Mouse (Mus musculus): ENCODE measurements around the gene Rbm47.
A peak's percentile ranks its signal among the peaks of the same experiment; 100 is the strongest.

The Rbm47 gene

DNA sequence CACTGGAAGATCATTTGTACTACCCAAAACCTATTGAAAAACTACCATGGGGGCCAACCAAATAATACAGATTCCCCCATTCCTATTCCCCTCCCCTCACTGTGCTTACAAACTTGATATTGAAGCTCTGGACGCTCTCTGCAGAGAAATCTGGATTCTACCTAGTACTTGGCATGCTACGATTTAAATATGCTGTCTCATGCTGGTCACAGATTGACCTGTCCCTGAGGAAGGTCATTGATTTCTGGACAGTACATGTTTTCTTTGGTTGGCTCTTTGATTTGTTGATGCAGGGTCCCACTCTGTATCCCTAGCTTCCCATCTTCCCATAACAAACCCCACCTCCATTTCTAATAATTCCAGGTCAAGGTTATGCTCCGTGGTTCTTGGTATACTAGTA is 88.4 kb downstream of the Rbm47 start:
- no peak for DNase-seq

DNA sequence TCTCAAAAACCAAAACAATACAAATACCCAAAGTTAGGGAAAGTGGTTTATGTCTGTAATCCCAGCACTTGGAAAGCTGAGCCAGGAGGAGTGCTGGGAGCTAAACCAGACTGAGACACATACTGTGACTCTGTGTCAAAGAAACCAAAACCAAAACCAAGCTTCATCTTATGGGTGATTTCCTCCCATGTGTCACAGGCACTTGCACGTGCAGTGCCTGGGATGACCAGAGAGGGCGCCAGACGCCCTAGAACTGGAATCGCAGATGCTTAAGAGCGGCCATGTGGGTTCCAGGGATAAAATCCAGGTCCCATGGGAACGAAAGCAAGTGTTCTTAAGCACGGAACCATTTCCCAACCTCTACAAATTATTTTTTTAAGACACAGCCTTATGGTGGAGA is 89.6 kb downstream of the Rbm47 start:
- DNase-seq: no peak

DNA sequence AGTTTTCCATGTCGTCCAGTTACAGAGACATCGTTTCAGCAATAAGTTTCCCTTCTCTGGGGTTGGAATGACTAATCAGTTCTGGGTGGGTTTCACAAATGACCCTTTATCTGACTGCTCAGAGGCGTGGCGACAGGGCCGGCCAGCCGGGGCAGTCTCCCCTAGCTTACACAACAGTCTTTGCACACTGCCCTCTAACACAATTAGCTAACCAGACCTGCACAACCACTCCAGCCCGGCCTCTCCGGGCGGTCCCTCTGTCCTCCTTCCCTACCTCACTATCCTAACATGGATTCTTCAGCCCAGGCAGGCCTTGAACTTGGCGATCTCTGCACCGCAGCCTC is 90.7 kb downstream of the Rbm47 start:
- no peak for DNase-seq

DNA sequence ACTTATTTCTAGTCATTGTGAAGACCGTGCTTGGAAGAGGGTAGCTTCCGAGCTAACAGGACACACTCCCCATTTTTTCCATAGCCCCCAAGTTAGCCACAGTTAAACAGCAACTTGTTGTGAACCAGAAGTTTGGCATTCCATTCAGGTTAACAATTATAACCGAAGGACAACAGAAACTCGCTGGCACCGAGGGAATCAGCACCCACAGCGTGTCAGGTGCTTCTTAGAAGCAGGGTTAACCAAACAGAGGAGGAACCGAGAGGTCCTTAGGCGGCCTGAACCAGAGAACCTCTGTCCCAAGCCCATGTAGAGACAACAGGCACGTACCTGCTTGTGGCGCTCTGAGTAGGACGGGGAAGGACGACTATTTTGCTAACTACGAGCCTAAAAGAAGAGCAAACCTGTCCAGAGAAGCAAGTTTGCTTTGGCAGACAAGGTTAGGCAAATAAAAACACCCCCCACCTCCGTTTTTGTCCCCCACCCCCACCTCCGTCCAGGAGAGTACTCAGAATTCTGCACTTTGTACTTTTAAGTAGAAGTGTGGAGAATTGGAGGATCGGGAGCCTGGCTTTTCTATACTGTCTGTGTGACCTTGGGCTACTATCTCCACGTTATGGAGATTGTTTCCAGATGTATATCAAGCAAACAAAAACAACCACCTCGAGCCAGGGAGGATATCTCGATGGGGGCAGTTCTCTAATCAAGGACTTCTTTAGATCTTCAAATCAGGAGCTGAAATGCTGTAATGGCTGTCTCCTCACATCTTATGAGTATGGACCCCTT is 91.3 kb downstream of the Rbm47 start:
- no peak for DNase-seq

GRCm38 (mm10) chr5:66080529-66081220 is 92.2 kb downstream of the Rbm47 start:
- no peak for DNase-seq

GRCm38 (mm10) chr5:66079358-66080179 is 93.3 kb downstream of the Rbm47 start:
- no peak for DNase-seq

- DNase-seq: no peak
Measured at GRCm38 (mm10) chr5:66078491-66079012, 94.4 kb downstream of the Rbm47 start.

DNA sequence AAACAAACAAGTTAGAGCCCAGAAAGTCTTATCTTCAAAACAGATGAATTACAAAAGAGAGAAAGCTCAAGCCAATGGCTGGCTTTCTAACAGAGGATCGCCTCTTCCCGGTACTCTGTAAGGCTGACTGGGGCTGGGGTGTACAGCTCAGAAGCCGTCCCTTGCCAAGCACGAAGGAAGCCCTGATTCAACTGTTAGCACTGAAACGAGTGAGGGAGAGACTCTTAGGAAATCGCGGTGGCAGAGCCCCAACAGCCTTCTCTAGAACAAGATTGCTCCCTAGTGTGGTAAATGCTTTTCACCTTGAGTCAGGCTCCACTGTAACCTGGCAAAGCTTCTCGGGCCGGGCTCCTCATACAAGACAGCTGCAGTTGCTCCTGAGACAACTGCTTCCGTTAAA is 95.5 kb downstream of the Rbm47 start:
- DNase-seq: no peak

GRCm38 (mm10) chr5:66076685-66077301 is 96.1 kb downstream of the Rbm47 start:
- no peak for DNase-seq

GRCm38 (mm10) chr5:66075906-66076305 is 97.0 kb downstream of the Rbm47 start:
- no peak for DNase-seq

DNA sequence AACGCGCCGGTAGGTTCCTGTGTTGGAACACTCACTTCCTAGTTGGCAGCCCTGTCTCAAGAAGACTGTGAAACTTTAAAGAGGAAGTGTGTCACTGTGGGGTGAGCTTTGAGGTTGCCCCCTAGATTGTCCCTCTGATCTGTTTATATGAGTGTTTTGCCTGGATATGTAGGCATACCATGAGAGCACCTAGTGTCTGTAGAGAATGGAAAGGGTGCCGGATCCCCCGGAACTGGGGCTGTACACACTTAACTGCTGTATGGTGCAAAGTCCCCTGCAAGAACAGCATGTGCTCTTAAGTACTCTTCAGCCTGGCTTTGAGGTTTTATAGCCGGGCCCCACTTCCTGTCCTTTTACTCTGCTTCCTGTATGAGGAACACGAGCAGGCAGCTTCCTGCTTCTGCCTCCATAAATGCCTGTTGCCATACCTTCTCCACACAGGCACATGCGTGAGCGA is 97.9 kb downstream of the Rbm47 start:
- DNase-seq: peak; percentile 47

DNA sequence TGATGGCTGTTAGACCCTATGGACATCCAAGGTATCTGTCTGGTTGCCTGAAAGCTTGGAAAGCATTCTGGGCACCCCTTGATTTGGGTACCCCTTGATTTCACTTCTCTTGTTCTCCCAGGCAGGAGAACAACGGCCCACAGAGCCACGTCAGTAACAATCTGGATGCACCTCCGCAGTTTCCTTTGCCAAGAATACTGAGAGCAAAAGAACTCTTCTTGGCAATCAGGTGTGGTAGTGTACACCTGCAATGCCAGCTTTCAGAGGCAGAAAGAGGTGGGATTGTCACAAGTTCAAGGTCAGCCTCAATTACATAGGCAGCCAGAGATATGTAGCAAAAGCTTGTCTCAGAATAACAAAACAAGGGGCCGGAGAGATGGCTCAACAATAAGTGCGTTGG is 98.7 kb downstream of the Rbm47 start:
- no peak for DNase-seq

DNA sequence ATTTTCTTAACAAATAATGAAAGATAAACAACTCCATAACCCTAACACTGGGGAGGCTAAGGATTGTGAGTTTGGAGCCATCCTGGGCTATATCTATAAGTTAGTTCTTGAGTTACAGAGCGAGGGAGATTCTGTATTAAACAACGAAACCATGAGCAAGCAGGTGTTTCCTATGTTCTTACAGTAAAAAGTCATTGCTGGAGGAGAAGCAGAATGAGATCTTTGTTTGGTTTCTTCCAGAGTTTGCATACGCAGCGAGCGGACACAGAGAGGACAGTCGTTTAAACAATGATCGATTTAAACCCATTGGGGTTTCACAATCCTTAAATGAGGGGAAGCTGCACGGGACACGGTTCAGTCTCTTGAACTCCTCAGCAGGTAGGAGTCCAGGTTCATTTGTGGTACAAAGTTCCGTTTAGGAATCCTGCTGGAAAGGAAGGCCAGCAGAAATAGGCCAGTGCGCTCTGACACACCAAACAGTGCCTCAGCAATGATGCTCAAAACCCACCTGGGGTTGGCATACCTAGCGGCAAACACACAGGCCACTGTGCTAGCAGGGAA is 99.2 kb downstream of the Rbm47 start:
- no peak for DNase-seq

- DNase-seq: no peak
Measured at GRCm38 (mm10) chr5:66071722-66072121, 101.2 kb downstream of the Rbm47 start.

DNA sequence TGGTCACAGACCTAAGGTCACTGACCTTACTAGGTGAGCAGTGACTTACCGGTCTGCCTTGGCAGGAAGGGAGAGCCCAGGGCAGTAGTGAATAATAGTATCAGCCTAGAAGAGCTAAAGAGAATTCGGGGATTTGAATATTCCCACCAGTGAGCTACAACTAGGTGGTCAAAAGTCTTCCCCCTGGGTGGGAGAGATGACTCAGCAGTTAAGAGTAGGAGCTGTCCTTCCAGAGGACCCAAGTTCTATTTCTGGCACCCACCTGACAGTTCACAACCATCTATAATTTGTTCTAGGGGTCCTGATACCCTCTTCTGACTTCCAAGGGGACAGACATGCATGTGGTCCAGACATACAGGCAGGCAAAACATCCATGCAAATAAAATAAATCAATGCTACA is 102.6 kb downstream of the Rbm47 start:
- no peak for DNase-seq

DNA sequence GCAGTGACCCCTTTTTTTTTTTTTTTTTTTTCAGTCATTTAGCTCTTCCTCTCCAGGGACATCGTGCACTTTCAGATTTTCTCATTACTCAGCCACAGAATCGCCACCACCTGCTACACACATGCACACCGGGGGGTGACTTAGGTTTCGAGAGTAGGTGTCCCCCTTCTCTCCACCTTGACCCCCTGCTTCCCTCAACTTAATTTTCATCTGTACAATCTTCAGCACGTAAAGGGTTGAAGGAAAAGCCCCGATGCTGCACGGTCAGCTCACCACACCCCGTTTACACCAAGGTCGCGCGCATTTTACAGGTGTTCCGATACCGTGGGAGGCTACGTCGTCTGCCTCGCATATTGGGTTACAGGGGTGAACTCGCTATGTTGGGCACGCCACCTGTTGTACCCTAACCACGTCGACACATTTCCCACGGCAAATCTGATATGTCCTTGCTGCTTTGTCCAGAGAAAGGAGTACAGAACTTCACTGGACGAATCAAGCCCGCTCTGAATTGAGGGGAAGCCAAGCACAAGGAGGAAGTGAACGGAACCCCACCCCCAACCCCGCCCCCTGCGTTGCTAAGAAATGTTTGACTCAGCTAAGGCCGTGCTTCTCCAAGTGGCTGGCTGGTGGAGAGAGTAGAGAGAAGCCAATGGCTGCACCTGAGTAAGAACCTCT is 103.3 kb downstream of the Rbm47 start:
- peak; percentile 12 for DNase-seq

DNA sequence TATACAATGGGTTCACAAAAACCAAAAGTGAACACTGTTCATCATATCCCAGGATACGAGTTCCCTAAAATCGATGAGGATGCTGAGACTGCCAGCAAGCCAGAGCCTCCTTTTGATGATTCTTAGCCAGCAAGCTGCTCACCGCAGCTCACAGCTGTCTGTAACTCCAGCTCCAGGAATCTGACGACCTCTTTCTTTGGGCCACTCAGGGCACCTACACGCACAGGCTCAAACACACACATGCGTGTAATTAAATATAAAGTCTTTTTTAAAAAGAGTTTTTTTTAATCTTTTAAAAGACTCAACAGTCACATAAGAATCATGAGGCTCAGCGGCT is 103.8 kb downstream of the Rbm47 start:
- DNase-seq: no peak

DNA sequence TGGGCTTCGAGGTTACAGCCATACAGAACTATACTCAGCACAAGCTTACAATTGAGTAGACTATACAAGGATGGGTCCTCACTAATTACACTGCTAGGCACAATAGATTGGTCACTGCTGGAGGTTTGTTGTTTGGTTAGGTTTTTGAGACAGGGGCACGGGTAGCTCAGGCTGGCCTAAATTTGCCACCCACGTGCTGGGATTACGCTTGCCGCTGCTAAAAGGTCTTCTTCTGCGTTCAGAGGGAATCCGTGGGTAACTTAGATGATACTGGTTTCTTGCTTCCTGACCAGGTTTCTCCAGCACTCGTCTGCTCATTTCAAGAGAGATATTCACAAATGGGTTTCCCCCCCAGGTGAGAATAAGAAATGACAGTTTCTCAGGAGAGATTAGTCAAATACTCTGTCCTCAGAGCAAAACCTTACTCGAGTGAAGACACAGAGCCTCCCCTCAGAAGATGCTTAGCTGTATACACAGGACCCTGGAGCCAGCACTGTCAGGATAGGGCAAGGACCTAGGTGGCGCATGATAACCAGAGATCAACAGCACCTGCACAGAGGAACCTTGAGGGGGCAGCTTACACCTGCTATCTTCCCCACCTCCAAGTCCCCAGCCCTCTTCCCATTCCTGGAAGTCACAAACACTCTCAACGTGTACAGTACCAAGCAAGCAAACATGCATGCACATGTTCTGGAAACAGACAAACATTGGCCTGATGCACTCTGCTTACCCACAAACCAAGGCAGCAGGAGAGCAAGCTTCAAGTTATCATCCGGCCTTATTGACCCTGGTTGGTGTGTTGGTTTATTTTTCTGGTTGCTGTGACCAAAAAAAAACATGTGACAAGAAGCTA is 104.6 kb downstream of the Rbm47 start:
- no peak for DNase-seq

DNA sequence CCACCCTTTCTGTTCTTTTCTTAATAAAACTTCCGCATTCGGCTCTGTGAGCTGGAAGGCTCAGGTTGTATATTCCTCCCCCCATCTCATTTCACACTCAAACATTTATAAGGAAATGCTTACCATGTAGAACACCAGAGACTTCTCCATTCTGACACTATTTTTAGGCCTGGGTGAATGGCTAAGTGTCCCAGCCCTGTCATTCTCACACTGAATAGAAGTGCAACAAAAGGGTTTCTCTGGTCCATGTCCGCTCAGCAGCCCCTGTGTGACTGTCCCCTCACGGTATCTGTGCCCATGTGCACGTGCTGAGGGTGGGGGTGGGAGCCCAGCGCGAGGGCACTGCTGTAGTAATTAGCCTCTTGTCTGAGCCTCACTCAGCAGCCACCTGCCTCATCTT is 105.7 kb downstream of the Rbm47 start:
- DNase-seq: no peak

GRCm38 (mm10) chr5:66062930-66063220 is 110.0 kb downstream of the Rbm47 start:
- no peak for DNase-seq
